Mouse (Mus musculus) granulocyte monocyte progenitor cell, adult 5-6 weeks (primary cell): ENCODE data around the gene Zw10. TPM values are rescaled to one million over a fixed set of nuclear protein-coding genes. Genes with fewer than 3 reads are reported as not detected.
A peak's percentile ranks its signal among the peaks of the same experiment; 100 is the strongest.

ENCODE experiments used
- ATAC-seq: replicated peaks from 2 replicates; pipeline ENCODE4 v1.8.0; 2016; ENCODE audit warnings: mild to moderate bottlenecking, moderate TSS enrichment, inconsistent platforms; ENCODE audit not compliant: poor library complexity, severe bottlenecking
- total RNA-seq, 2 experiments: library from RNA; stranded (forward) in 1 of 2; stranded (reverse) in 1 of 2; fragments of 200-712, 200-1000 nt in 1 of 2; fragments of >200 nt in 1 of 2; fragmentation: Nextera tagmentation in 1 of 2; gene quantifications; 2 replicates each; pipeline ENCODE4 v1.2.3; 2014 to 2017

Zw10 gene
- total RNA-seq (2014; fragmentation: Nextera tagmentation), result 20.3 and 37.4 TPM in 2 replicates
- 19.8 and 34.0 TPM in 2 replicates for total RNA-seq (2017)

- ATAC-seq, result peak; percentile 95
These were observed at the start of gene Zw10 for GRCm38 (mm10) chr9:49055333-49056205. Zw10 (plus strand) TSS chr9:49055613.

GRCm38 (mm10) chr9:49015824-49016223, 39.6 kb upstream of the Zw10 start:
- ATAC-seq, result no peak

GRCm38 (mm10) chr9:49021289-49021688, 34.1 kb upstream of the Zw10 start:
- ATAC-seq, result no peak

GRCm38 (mm10) chr9:49023956-49024355, 31.5 kb upstream of the Zw10 start:
- no peak for ATAC-seq

- ATAC-seq, result no peak
These were observed 30.9 kb upstream of the Zw10 start for GRCm38 (mm10) chr9:49024529-49024928.

GRCm38 (mm10) chr9:49034764-49035163, 20.6 kb upstream of the Zw10 start:
- no peak for ATAC-seq

- ATAC-seq, result no peak
These were observed 4.5 kb upstream of the Zw10 start for GRCm38 (mm10) chr9:49050901-49051300.

- ATAC-seq, result peak; percentile 80
These were observed 4.1 kb upstream of the Zw10 start for GRCm38 (mm10) chr9:49051349-49051748.

GRCm38 (mm10) chr9:49054028-49054427, 1.4 kb upstream of the Zw10 start:
- ATAC-seq, result no peak

GRCm38 (mm10) chr9:49076847-49077246, 21.4 kb downstream of the Zw10 start:
- ATAC-seq, result no peak

- ATAC-seq, result peak; percentile 33
These were observed 25.7 kb downstream of the Zw10 start, which contains the start of gene Tmprss5 for GRCm38 (mm10) chr9:49081107-49081506. Tmprss5 (plus strand) TSS chr9:49081260.

GRCm38 (mm10) chr9:49081561-49081960, 26.1 kb downstream of the Zw10 start:
- ATAC-seq, result peak; percentile 46

- no peak for ATAC-seq
These were observed 31.9 kb downstream of the Zw10 start for GRCm38 (mm10) chr9:49087317-49087716.

- no peak for ATAC-seq
These were observed 43.5 kb downstream of the Zw10 start for GRCm38 (mm10) chr9:49098871-49099270.

GRCm38 (mm10) chr9:49102328-49102727, 46.9 kb downstream of the Zw10 start:
- ATAC-seq, result no peak

- ATAC-seq, result no peak
These were observed 53.7 kb downstream of the Zw10 start for GRCm38 (mm10) chr9:49109101-49109500.

- no peak for ATAC-seq
These were observed 55.2 kb downstream of the Zw10 start for GRCm38 (mm10) chr9:49110476-49111220.

GRCm38 (mm10) chr9:49111296-49111695, 55.9 kb downstream of the Zw10 start:
- no peak for ATAC-seq

- ATAC-seq, result no peak
These were observed 62.9 kb downstream of the Zw10 start for GRCm38 (mm10) chr9:49118271-49118825.

GRCm38 (mm10) chr9:49119759-49120158, 64.3 kb downstream of the Zw10 start:
- no peak for ATAC-seq

GRCm38 (mm10) chr9:49125706-49126105, 70.3 kb downstream of the Zw10 start:
- ATAC-seq, result no peak
